Mouse (Mus musculus) spleen, adult 12 weeks (tissue): ENCODE measurements around the gene Glyat.

Experiments used
- DNase-seq: peaks from one replicate; pipeline ENCODE4 v3.0.0; 2022; ENCODE audit warnings: low spot score

Glyat gene

DNA sequence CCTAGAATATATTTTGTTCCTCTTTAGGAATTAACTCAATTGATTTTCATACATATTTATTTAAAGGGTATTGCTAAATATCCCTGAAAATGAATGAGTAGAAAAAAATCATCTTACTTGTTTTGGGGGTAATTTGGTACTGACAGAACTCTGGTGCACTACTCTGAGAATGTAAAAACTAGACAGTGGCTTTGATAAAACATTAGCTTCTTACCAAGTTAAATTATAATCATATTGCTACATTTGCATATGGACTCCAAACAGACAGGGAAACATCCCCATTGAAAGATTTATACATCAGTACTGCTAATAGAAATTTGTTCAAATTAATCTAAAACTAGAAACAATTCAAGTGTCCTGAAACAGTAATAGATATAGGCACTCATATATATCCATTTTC lies 52.1 kb downstream of the Glyat start:
- DNase-seq = no peak

DNA sequence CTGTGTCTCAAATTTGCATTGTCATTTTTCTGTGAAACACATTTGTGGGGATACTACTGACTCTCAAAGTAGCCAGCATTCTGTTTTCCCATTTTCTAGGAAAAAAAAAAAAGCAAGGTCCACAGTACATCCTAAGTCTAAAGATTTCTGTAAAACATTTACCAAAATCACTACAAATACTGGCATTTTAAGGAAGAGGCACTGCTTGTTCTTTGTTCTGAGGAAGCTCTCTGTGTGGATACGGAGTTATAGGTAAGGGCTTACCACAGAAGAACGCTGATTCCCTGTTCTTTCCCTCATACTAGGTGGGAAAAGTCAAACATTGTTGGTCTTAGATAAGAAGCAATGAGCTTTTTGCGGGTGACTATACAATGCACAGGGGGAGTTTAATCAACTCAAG lies 62.5 kb downstream of the Glyat start, which contains the start of gene Keg1:
TSS of gene Keg1 (plus strand) at position 197 of the 400 bp plus-strand sequence.
- no peak for DNase-seq

GRCm38 (mm10) chr19:12696221-12696620 lies 63.1 kb downstream of the Glyat start:
- DNase-seq = no peak
